Mouse (Mus musculus) hindbrain, embryonic 15.5 days (tissue): ENCODE data around the gene Fam192a. TPM values are rescaled to one million over a fixed set of nuclear protein-coding genes. Genes with fewer than 3 reads are reported as not detected.

Experiments used
- ATAC-seq: fragments of 200-750 bp; cut with Nextera tagmentation; 2 replicates; pipeline ENCODE4 v1.8.0; 2017; ENCODE audit warnings: low read depth, moderate number of reproducible peaks, moderate TSS enrichment; ENCODE audit not compliant: low FRiP score
- H3K27ac ChIP-seq: fragments of 300-500 bp; sonication (generic); replicated peaks from 2 replicates; pipeline ENCODE4 v1.5.1; 2015; ENCODE audit warnings: mild to moderate bottlenecking, inconsistent platforms
- H3K27me3 ChIP-seq: fragments of 300-500 bp; sonication (generic); 2 replicates; pipeline ENCODE4 v1.6.1; 2015; ENCODE audit warnings: control low read depth, inconsistent platforms
- H3K36me3 ChIP-seq: fragments of 300-500 bp; sonication (generic); 2 replicates; pipeline ENCODE4 v1.6.1; 2015; ENCODE audit warnings: control low read depth, inconsistent platforms
- H3K4me1 ChIP-seq: fragments of 300-500 bp; sonication (generic); replicated peaks from 2 replicates; pipeline ENCODE4 v1.6.1; 2015; ENCODE audit warnings: control low read depth, inconsistent platforms
- H3K4me2 ChIP-seq: fragments of 300-500 bp; sonication (generic); 2 replicates; pipeline ENCODE4 v1.6.1; 2015; ENCODE audit warnings: moderate library complexity, mild to moderate bottlenecking, inconsistent platforms
- H3K4me3 ChIP-seq: fragments of 300-500 bp; sonication (generic); 2 replicates; pipeline ENCODE4 v1.5.1; 2015; ENCODE audit warnings: mild to moderate bottlenecking, inconsistent platforms
- H3K9ac ChIP-seq: fragments of 300-500 bp; sonication (generic); 2 replicates; pipeline ENCODE4 v1.6.1; 2015; ENCODE audit warnings: inconsistent platforms
- H3K9me3 ChIP-seq: fragments of 300-500 bp; sonication (generic); 2 replicates; pipeline ENCODE4 v1.6.1; 2016; ENCODE audit warnings: control low read depth, inconsistent platforms
- WGBS: fragments of 180-500 bp; shearing (Covaris S2); methylation state at CpG from one replicate; pipeline ENCODE4 v1.1.7; 2015; 5-methylcytosine and 5-hydroxymethylcytosine counted together
- polyA plus RNA-seq: library from polyadenylated mRNA; unstranded; fragments of >200 nt; fragmentation: Nextera tagmentation; extraction: Ambion mirVana; gene quantifications from 2 replicates; pipeline ENCODE4 v1.2.1, GENCODE M21; 2015

Fam192a gene
- polyA plus RNA-seq, 1 experiment from 2014 or later, result 69.1 TPM

DNA sequence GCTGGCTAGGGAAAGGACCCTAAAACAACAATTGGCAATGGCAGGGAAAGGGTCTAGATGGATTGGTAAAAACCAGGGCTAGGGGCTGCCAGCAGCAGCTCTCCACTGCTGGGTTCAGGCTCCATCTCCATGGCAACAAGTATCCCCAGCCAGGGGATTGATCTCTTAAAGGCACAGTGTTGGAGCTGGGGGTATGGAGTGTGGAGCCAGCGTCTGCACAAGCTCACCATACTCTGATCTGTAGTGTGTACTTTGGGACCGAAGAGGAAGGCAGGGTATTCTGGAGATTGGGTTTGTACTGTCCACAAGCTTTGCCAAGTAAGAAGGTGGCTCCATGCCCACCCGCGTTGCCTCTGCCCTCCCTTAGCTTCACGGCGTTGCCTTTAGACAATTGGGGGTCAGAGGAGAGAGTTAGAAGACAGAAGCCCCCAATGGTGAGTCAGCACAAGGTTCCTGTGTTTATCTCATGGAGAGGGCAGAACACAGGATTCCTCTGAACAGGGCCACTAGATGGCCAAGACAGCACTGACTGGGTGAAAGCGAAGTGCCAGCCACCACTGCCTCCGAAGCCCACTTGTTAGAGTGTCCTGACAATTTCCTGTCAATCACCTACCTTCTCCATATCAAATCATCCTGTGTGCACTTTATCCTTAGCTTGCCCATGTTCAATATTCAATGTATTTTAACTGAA is 34.5 kb downstream of the Fam192a start:
- H3K27me3 ChIP-seq, result no peaks in the 10 kb centered on the region
- H3K4me2 ChIP-seq, result peak overlapping the region; percentile 8
- peak overlapping the region; percentile 84 for H3K27ac ChIP-seq
- H3K9ac ChIP-seq, result peak overlapping the region; percentile 18; the same call in 1 of the 2 replicates
- peak; percentile 94 for ATAC-seq
- WGBS, result 28% methylated on average over 8 of the region's 8 CpGs
- no peak overlapping the region for H3K4me3 ChIP-seq
- no peaks in the 10 kb centered on the region for H3K36me3 ChIP-seq
- H3K4me1 ChIP-seq, result peaks cover 35% of the 10 kb centered on the region
- no peaks in the 10 kb centered on the region for H3K9me3 ChIP-seq

DNA sequence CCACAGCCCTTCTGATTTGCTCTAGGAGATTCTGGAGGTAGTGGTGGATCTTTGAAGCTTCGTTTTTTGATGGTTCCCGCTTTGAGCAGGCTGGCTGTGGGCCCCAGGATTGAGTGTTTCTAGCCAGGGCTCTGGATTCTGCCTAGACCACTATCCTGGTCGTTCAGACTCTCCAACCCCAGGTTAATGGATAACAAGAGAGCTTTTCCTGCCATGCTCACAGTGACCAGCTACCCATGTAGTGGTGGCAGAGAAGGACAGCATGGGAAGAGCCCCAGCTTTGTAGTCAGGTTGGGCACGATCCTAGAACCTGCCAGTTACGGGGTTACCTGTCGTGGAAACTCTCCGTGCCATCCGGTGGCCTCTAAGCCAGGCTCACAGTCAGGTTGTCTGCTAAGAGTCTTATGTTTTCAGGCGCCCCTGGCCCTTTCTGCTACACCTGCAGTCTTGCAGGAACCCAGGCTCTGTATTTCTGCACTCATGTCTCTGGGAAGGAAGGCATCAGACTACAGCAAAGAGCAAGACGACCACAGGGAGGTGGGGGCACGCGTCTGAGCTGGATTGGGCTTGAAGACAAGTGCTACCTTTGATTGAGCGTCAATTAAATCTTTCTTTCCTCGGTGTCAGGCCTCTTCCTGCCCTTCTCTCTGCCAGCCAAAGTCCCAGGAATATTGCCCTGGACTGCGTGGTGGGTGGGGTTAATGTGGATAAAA is 35.2 kb downstream of the Fam192a start:
- Histone ChIP-seq H3K9ac (peak overlapping the region; percentile 18; the same call in 1 of the 2 replicates), H3K4me3 (no peak overlapping the region), H3K4me2 (peak overlapping the region; percentile 8), H3K9me3 (no peaks in the 10 kb centered on the region), H3K36me3 (no peaks in the 10 kb centered on the region), H3K4me1 (peaks cover 37% of the 10 kb centered on the region), H3K27ac (peak overlapping the region; percentile 84), H3K27me3 (no peaks in the 10 kb centered on the region)
- WGBS, result 47% methylated on average over 15 of the region's 15 CpGs
- ATAC-seq, result peak; percentile 1

DNA sequence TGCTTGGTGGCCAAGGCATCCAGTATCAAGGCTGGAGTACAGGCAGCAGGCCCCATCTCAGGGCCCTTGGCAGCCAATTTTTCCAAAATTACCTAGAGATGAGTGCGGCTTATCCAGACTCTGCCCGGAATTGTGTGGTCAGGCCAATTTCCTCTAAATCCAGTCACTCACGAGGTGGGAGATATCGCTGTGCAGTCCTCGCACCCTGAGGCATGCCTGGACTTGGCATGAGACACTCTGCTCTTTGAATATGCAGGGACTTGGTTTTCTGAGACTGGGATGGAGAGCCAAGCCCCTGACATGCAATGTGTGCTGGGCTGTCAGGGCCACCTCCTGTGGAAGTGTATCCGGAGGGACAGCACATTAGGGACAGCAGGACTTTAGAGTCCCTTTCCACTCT is 35.8 kb downstream of the Fam192a start:
- H3K4me3 ChIP-seq, result no peak overlapping the region
- no peaks in the 10 kb centered on the region for H3K27me3 ChIP-seq
- H3K9ac ChIP-seq, result no peak overlapping the region
- peaks cover 40% of the 10 kb centered on the region for H3K4me1 ChIP-seq
- 56% methylated on average over 6 of the region's 6 CpGs for WGBS
- no peaks in the 10 kb centered on the region for H3K36me3 ChIP-seq
- no peak for ATAC-seq
- no peak overlapping the region for H3K4me2 ChIP-seq
- H3K27ac ChIP-seq, result peak overlapping the region; percentile 84
- no peaks in the 10 kb centered on the region for H3K9me3 ChIP-seq

DNA sequence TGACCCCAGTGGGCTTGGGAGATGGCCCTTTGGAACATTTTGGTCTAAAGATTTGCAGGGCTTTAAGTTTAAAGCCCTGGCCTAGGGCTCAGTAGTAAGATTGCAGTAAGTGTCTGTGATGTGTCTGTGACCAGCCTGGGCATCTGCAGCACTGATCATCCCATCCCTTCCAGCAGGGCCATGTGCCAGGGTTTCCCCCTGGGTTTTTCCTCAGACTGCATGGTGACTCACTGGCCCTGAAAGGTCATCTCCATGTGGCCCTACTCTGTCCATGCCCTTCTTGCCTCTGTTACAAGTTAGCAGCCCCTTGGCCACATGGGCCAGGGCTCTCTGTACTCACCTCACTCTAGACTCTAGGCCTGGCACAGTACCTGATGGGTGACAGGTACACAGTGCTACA is 37.4 kb downstream of the Fam192a start:
- ATAC-seq, result no peak
- H3K4me2 ChIP-seq, result no peak overlapping the region
- no peak overlapping the region for H3K9ac ChIP-seq
- peaks cover 34% of the 10 kb centered on the region for H3K4me1 ChIP-seq
- H3K27ac ChIP-seq, result no peak overlapping the region
- H3K9me3 ChIP-seq, result no peaks in the 10 kb centered on the region
- H3K27me3 ChIP-seq, result no peaks in the 10 kb centered on the region
- H3K4me3 ChIP-seq, result no peak overlapping the region
- H3K36me3 ChIP-seq, result no peaks in the 10 kb centered on the region

DNA sequence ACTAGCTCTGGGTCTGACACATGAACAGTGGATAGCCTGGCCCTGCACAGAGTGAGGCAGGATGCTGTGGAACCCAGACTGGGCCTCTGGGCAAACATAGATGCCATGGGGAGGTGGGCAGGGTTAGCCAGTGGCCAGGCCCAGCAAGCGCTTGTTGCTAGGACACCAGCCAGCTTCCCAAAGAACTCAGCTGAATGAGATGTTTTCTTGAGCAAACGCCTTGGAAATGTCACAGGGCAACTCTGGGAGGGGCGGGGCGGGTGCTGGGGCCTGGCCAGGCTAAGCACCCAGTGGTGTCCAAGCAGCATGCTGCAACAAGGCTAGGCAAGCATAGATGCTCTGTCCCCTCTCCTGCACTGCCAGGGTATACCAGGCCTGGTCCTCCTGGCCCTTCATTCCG is 40.5 kb downstream of the Fam192a start:
- peaks cover 15% of the 10 kb centered on the region for H3K4me1 ChIP-seq

DNA sequence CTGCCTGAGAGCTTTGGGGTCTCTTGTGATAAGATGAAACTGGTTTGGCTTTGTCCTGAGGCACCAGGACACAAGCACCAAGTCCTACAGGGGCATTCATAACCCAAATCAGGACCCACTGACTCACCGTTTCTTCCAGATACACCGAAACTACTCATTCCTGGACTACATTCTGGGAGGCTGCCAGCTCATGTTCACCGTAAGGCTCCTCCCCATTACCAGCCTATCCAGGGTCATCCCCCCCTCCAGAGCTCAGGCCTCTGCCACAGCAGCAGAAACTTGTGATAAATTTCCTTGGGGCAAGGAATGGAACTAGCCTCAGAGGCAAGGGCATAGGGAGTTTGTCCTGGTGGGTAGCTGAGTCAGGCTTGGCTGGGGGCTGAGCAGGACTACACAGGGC is 44.5 kb downstream of the Fam192a start:
- WGBS, result 84% methylated on average over 3 of the region's 3 CpGs
- H3K27ac ChIP-seq, result no peak overlapping the region
- no peak overlapping the region for H3K4me2 ChIP-seq

More for the DNA sequence above, 40.5 kb downstream of the Fam192a start:
- Histone ChIP-seq H3K4me3 (no peak overlapping the region), H3K27me3 (no peaks in the 10 kb centered on the region), H3K9ac (no peak overlapping the region), H3K27ac (no peak overlapping the region), H3K9me3 (no peaks in the 10 kb centered on the region), H3K4me2 (no peak overlapping the region), H3K36me3 (no peaks in the 10 kb centered on the region)
- ATAC-seq, result peak; percentile 88
- WGBS, result 34% methylated on average over 5 of the region's 5 CpGs

DNA sequence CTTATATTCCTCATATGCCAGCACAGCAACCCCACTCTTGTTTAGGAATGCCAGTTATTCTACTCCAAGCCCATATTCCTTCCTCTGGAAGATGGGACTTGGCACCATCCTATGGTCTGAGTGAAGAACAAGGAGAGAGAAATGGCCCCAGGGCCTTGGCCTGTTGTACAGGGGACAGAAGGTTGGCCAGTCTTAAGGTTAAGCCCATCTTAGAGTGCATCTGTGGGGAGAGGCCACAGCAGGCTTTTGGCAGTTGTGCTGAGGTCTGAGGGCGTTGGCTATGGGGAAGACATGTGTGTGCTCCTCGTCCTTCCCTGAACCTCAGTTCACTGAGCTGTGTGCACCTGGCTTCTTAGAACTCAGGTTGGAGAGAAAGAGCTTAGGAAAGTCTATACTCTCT is 49.1 kb downstream of the Fam192a start:
- 73% methylated on average over 2 of the region's 2 CpGs for WGBS
- no peaks in the 10 kb centered on the region for H3K36me3 ChIP-seq
- H3K4me2 ChIP-seq, result no peak overlapping the region
- H3K4me1 ChIP-seq, result peaks cover 21% of the 10 kb centered on the region
- no peak overlapping the region for H3K9ac ChIP-seq
- peak overlapping the region; percentile 73; the same call in 1 of the 2 replicates for H3K27ac ChIP-seq
- H3K9me3 ChIP-seq, result no peaks in the 10 kb centered on the region
- H3K27me3 ChIP-seq, result no peaks in the 10 kb centered on the region
- ATAC-seq, result no peak
- H3K4me3 ChIP-seq, result no peak overlapping the region

More for the DNA sequence above, 44.5 kb downstream of the Fam192a start:
- no peak for ATAC-seq
- H3K4me3 ChIP-seq, result no peak overlapping the region
- no peaks in the 10 kb centered on the region for H3K27me3 ChIP-seq
- no peaks in the 10 kb centered on the region for H3K9me3 ChIP-seq
- H3K36me3 ChIP-seq, result no peaks in the 10 kb centered on the region
- no peak overlapping the region for H3K9ac ChIP-seq
- peaks cover 8% of the 10 kb centered on the region for H3K4me1 ChIP-seq

DNA sequence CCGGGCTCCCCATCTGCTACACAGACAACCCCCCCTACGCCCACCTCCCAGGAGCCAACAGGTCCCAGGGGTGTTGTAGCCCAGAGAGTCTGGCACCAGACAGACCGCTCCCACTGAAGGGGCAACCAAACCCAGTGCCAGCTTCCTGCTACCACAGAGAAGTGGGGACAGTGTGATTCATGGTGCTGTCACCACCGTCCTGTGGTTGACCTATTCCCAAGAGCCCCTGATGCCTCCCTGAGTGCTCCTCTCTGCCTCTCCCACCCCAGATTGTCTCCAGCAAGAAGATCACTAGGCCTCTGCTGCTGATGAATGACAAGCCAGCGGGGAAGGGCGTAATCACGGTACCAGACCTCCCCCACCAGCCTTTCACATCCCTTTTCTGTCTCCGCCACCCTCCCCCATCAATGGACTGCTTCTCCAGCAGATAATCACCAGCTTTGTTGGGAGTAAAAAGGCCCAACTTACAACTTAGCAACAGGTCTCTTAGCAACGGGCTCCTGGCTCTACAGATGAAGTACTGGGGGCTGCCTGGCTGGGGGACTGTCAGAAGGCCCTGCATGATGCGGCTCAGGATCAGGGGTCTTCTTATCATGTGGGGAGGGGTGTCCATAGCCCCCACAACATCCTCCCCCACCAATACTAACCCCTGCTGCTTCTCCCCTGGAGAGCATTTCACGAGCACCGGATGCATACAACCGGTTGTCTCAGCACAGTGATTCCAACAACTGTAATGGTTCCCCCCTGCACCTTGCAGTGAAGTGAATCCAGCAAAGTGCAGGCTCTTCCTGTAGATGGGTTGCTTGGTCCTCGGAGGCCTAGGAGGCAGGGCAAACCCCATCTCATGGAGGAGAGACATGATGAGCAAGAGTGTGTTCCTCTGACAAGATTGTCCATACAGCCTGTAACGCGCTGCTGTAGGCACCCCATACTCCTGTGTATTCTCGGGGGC is 50.0 kb downstream of the Fam192a start:
- Histone ChIP-seq H3K4me1 (peaks cover 21% of the 10 kb centered on the region), H3K4me3 (no peak overlapping the region), H3K9ac (no peak overlapping the region), H3K27ac (peak overlapping the region; percentile 73), H3K36me3 (no peaks in the 10 kb centered on the region), H3K9me3 (no peaks in the 10 kb centered on the region), H3K27me3 (no peaks in the 10 kb centered on the region), H3K4me2 (no peak overlapping the region)
- ATAC-seq, result peak; percentile 85
- WGBS, result 29% methylated on average over 17 of the region's 17 CpGs

DNA sequence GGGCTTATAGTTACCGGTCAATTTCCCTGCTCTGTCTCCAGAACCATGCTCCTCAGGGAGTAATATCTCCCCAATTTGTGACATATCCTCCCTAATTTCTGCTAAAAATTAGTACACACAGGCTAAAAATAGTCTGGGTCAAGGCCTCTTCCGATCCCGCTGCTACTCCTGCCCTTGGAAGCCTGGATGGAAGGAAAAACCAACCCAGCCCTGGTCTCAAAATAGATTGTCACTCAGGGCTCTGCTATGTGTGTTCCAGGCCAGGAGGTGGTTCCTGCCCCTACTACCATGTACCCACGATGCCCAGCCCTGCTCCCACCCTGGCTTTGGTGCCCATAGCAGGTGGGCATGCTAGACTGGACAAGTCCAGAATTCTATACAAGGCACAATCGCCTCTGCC is 51.8 kb downstream of the Fam192a start:
- no peak for ATAC-seq
- no peak overlapping the region for H3K27ac ChIP-seq
- peaks cover 27% of the 10 kb centered on the region for H3K4me1 ChIP-seq
- no peak overlapping the region for H3K9ac ChIP-seq
- H3K4me2 ChIP-seq, result no peak overlapping the region
- H3K9me3 ChIP-seq, result no peaks in the 10 kb centered on the region
- no peaks in the 10 kb centered on the region for H3K27me3 ChIP-seq
- H3K4me3 ChIP-seq, result no peak overlapping the region
- WGBS, result 82% methylated on average over 5 of the region's 5 CpGs
- no peaks in the 10 kb centered on the region for H3K36me3 ChIP-seq

DNA sequence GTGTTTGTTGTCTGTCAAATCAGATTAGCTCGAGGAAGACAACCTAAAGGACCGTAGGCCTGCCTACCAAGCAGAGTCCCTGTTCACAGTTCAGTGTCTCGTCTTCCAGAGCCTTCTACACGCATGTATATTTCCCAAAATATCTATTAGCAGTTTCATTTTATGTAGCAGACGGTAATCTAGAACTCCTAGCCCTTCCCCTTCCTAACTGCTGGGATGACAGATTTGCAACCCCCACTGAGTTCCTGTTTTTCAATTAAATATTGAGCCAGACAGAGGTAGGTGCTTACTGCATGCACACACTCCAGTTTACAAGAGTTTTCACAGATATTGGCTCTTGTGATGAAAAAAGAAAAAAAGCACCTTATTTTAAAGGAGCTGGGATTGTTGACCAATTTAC is 52.3 kb downstream of the Fam192a start:
- WGBS, result 53% methylated on average over 5 of the region's 5 CpGs
- no peak overlapping the region for H3K4me2 ChIP-seq
- no peak overlapping the region for H3K9ac ChIP-seq
- H3K27ac ChIP-seq, result 0 out of 2 replicates have a peak overlapping the region, but pooled peaks have one; percentile 2
- peaks cover 27% of the 10 kb centered on the region for H3K4me1 ChIP-seq
- ATAC-seq, result no peak
- no peaks in the 10 kb centered on the region for H3K27me3 ChIP-seq
- H3K4me3 ChIP-seq, result no peak overlapping the region
- no peaks in the 10 kb centered on the region for H3K9me3 ChIP-seq
- H3K36me3 ChIP-seq, result no peaks in the 10 kb centered on the region

DNA sequence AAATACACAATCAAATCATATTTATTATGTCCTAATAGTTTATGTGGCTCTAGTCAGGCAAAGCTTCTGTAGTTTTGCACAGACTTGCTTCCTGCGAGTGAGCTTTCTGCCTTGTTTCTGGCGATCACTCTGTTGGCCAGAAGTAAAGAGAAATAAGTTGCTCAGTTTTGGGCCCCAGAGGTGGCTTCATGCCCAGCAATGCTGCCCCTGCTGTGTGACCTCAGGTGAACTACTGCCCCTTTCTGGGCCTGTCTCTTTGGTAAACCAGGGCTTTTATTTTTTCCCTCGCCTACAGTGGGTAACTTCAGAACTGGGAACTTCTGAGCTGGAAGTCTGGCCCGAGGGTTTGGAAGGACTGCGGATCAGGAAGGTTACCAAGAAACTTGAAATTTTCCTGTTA is 52.8 kb downstream of the Fam192a start:
- Histone ChIP-seq H3K4me1 (peaks cover 27% of the 10 kb centered on the region), H3K9me3 (no peaks in the 10 kb centered on the region), H3K27ac (0 out of 2 replicates have a peak overlapping the region, but pooled peaks have one; percentile 2), H3K9ac (no peak overlapping the region), H3K4me2 (no peak overlapping the region), H3K27me3 (no peaks in the 10 kb centered on the region), H3K36me3 (no peaks in the 10 kb centered on the region), H3K4me3 (no peak overlapping the region)
- ATAC-seq, result no peak
- WGBS, result 59% methylated on average over 5 of the region's 5 CpGs

DNA sequence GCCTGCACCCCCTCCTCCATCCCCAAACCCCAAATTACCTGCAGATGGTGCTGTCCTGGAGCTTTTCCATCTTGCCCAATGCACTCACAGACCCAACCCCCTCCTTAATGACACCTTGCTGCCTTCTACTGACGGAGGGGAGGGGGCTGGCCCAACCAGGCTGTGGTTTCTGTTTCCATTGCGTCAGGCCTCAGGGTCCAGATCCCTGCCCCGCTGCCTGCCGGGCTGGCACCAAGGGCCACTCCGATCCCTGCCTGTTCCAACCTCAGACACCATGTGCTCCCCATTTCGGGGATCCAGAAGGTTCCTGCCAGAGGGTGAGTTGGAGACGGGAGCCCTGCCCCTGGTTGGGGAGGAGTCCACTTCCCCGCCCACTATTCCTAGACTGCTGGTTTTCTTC is 57.8 kb downstream of the Fam192a start:
- H3K4me2 ChIP-seq, result no peak overlapping the region
- H3K4me3 ChIP-seq, result no peak overlapping the region
- ATAC-seq, result no peak
- no peak overlapping the region for H3K27ac ChIP-seq
- H3K9ac ChIP-seq, result no peak overlapping the region
- H3K4me1 ChIP-seq, result peaks cover 10% of the 10 kb centered on the region
- no peaks in the 10 kb centered on the region for H3K9me3 ChIP-seq
- 81% methylated on average over 8 of the region's 8 CpGs for WGBS
- H3K36me3 ChIP-seq, result no peaks in the 10 kb centered on the region
- no peaks in the 10 kb centered on the region for H3K27me3 ChIP-seq
